Mouse (Mus musculus) ES-Bruce4 (cell line): ENCODE measurements around the gene Crocc2.

Source experiments
- CTCF ChIP-seq: IDR thresholded peaks from one replicate; pipeline ENCODE4 v1.8.1; 2011; ENCODE audit warnings: low read depth, low read length
- POLR2A ChIP-seq: IDR thresholded peaks from one replicate; pipeline ENCODE4 v1.8.1; 2011; ENCODE audit warnings: low read length; ENCODE audit not compliant: insufficient read depth

GRCm38 (mm10) chr1:93267207-93267606, 98.7 kb downstream of the Crocc2 start:
- TF ChIP-seq CTCF (no peak), POLR2A (no peak)
